Mouse (Mus musculus) liver, postnatal 0 days (tissue): ENCODE data around the gene Itgb7.

Source experiments
- CTCF ChIP-seq: sonication (generic); IDR thresholded peaks from 2 replicates; pipeline ENCODE4 v1.5.1; 2016; ENCODE audit warnings: antibody characterized with exemption, low read depth
- EP300 ChIP-seq: IDR thresholded peaks from 2 replicates; pipeline ENCODE4 v1.6.1; 2016; ENCODE audit warnings: antibody characterized with exemption, low read depth, mild to moderate bottlenecking

DNA sequence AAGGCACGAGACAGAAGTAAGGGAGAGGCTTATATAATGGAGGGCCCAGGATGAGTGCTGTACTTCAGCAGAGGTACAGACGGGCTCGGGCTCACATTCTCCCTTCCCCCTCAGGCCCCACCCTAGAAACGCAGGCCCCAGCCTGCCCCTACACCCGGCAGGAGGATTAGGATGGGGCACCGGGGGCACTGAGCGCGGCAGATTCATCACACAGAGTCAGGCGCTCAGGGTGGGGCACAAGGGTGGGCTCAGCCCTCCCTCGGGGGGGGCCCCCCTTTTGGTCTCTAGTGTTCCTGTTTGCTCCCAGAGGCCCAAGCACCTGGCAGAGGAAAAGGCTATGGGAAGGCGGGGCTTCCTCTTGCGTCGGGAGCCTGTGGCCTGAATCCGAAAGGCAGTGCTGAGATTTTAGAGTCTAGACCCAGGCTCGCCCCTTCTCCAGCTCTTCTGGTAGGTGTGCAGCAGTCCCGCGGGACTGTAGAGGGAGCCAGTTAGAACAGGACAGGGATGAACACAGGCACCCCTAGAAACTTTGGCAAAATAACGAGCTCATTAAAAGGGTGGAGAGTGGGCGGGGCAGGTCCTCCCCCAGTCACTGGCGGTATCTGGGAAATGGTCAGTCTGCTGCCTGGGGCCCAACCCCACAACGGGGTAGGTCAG lies 3.8 kb upstream of the Itgb7 start:
- no peak for TF ChIP-seq CTCF
- TF ChIP-seq EP300: no peak
